Mouse (Mus musculus) activated CD4-positive, CD25-positive, alpha-beta regulatory T cell, adult 4 months (primary cell): ENCODE results near the gene Gucy2c. TPM values are rescaled to one million over a fixed set of nuclear protein-coding genes. Genes with fewer than 3 reads are reported as not detected.
A peak's percentile ranks its signal among the peaks of the same experiment; 100 is the strongest.
"Not testable (repeated sequence)": the region's sequence is repeated elsewhere in the genome, so short reads cannot be mapped to it uniquely, and the experiment has no call there.

ENCODE experiments used
- ATAC-seq: one replicate; pipeline ENCODE4 v1.8.0; 2017
- polyA plus RNA-seq, 2 experiments: library from polyadenylated mRNA; unstranded; fragments of 100-300 nt; shearing (Covaris generic); gene quantifications; one replicate each; pipeline ENCODE4 v1.2.1; 2017

Gene Gucy2c
- polyA plus RNA-seq, 2 experiments from 2014 or later: not detected

DNA sequence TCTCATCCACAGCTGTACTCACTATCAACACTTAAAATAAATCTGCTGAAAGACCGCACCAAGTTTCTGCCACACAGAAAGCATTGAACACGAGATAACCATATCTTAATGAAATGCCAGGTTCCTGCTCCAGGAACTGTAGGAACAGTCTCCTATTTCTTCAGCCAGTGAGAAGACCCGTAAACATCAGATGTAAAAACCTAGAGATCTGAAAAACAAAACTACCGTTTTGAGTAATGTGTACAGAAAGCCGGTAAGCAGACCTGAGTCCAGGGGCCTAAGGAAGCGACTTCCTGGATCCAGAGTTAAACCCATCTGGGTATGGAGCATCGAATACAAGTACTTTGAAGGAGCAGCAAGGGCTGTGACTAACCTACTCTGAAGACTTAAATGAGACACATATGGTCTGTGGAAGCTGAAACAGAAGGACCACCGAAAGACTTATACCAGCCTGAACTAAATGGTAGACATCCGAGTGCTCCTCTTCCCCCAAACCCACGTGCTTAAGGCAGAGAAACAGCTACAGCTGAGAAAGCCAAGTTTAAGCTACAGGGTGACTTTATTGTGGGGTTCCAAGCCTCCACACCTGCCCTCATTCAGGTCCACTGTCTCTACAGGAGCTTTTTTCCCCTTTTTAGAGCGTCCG, 21.7 kb upstream of the Gucy2c start:
- peak; percentile 0 for ATAC-seq

DNA sequence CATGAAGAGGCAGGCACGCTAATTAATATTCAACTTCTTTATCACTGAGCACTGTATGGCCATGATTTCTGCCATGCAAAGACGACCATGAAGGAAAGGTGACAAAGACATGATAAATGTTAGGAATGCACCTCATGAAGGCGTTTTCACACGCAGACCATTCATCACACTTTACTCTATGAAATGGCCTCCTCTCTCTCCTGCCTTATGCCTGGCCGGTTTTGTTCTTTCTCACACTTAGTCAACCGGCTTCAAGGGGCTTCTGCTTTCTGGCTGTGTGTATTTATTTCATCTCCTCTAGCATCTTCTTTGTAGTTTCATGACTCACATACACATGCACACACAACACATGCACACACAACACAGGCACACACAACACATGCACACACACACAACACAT, 19.7 kb upstream of the Gucy2c start:
- ATAC-seq: no peak

DNA sequence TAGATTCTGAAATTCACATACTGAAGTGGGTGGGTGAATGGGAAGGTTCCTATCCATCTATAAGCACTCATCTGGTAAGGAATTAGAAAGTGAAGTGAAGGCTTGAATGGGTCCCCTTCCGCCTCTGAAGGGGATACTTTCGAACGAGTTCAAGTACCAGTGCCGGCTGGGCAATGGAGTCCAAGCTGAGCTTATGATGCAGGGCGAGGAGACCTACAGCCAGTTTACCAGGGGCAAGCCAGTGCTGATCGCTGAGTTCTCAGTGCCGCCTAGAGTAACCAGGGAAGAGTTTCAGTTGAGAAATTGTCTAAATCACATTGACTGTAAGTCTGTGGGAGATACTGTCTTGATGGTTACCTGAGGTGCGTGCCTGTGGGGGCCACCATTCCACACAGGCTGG, 19.1 kb upstream of the Gucy2c start:
- ATAC-seq: no peak

DNA sequence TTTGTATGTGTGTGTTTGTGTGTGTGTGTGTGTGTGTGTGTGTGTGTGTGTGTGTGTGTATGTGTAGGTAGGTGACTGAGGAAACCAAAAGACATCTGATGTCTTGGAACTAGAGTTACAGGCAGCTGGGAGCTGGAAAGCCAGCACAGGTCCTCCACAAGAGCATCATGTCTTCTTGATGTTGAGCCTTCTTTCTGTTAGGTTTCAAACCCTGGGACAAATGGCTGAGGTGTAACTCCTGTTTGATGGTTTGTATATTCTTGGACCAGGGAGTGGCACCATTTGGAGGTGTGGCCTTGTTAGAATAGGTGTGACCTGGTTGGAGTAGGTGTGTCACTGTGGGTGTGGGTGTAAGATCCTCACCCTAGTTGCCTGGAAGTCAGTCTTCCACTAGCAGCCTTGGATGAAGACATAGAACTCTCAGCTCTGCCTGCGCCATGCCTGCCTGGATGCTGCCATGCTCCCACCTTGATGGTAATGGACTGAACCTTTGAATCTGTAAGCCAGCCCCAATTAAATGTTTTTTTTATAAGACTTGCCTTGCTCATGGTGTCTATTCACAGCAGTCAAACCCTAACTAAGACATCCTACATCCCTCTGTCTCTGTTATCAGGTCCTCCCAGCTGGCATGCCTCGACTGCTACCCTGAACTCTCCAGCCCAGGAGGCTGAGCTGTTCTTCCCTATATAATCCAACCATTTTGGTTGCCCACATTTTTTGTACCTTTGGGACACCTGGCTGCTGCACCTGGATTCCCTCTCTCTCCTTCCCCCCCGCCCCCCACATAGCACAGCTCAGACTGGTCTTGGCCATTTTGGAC, 16.5 kb upstream of the Gucy2c start:
- ATAC-seq: not testable (repeated sequence)

DNA sequence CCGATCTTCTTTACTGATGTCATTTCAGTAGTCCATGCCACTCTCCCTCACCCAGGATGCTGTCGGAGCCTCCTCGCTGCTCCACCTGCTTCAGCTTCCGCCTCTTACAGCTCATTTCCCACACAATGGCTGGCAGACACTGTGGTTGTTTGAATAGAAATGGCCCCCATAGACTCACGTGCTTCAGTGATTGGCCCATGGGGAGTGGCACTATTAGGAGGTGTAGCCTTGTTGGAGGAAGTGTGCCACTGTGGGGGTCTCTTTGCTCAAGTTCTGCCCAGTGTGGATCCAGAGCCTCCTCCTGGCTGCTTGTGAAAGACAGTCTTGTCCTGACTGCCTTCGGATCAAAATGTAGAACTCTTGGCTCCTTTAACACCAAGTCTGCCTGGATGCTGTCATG, 14.3 kb upstream of the Gucy2c start:
- ATAC-seq: no peak

DNA sequence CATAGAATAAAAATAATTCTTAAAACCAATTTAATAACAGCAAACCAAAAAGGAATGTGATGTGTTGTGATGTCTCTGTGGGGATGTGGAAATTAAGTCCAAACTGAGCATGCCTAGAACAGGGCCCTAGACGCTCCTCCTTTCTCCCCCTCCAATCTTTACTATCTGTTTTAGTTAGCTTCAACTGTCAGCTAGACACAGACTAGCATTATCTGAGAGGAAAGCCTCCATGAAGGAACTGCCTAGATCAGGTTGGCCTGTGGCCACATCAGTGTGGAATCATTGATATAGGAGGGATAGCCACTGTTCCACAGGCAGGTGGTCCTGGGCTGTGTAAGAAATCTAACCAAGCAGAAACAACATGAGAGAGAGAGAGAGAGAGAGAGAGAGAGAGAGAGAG, 13.5 kb upstream of the Gucy2c start:
- no peak for ATAC-seq

DNA sequence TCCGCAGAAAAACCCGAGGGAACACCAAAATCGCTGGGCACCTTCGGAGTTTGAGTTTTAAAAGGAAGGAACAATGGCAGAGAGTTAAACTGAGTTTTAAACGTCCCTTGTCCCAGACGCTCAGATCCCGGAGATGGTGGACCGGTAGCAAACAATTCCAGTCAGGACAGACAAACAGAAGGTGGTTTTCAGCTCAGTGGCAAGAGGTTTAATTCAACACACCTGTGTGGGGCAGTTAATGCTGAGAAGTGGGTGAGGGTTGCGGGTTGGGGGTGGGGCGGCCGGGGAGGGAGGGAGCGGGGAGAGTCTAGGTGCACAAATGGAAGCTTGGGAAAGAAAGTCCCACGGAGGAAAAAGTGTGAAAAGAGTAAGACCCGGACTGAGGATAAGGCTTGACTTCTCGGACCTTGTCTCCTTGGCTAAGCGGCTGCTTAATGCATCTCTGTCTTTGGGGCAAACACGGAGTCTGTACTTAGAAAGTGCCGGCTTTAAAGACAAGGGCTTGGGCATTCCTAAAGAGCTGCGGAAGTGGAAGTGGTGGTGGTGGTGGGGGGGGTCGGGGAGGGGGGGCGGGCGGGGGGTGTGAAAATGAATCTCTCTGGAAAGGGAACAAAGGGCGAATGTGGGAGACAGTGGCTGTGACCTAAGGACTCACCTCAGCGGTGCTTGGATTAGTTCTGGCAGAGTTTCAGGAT, 12.4 kb upstream of the Gucy2c start:
- no peak for ATAC-seq

DNA sequence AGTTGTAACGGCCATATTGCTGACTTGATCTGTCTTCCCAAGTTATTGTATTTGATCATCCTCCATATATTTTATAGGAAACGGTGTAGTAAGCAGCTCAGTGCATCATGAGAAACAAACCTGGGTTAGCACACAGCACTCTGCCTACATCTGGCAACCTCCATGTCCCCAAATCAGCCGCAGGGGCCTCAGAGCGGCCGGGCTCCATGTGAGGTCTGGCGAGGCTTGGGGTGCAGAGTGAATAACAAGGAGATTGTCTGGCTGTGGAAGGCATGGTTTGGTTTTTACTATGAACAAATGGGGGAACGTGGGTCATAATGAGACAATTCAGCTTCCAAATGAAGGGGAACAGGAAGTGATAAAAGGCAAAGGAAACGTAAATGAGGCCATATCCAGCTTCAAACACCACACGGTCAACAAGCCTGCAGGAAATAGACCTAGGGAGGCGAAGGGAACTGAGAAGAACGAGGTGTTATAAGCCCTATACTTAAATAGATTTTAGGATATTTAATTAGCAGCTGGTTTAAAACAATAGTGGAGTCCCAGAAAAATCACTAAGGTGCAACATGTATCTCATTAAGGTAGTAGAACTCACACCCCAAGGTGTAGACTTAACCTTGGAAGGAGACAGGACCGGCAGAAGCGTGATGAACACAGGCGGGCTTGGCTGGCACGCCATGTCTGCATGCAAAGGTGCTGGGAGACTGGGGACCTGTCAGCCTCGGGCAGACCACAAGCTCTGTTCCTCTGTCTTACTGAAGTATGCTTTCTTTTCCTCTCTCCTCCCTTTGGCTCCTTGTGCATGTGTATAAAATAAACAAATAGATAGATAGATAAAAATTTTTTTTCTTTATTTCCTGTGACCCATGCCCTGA, 11.6 kb upstream of the Gucy2c start:
- no peak for ATAC-seq

DNA sequence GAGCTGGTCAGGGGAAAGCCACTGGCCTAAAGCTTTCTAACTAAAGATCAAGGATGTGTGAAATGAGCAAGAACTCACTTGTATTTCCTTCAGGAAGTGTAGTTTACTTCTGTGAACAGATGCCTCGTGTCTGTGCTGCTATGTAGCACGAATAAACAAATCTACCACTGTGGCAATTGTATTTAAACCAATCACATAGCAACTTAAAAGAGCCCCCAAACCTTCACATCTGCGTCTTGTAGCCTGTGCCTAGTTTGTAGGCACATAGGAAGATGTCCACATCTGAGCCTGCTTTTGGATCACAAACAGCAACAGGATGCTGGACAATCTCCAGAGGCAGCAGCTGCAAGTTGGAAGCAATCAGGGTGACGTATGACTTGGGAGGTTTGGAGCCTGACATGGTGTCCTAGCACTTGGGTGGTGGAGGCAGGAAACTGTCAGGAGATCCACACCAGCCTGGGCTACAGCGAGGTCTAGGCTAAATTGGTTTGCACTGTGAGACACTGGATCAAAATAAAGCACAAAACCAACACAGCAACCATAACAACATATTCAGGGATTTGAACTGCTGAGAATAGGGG, 7.9 kb upstream of the Gucy2c start:
- ATAC-seq: no peak

DNA sequence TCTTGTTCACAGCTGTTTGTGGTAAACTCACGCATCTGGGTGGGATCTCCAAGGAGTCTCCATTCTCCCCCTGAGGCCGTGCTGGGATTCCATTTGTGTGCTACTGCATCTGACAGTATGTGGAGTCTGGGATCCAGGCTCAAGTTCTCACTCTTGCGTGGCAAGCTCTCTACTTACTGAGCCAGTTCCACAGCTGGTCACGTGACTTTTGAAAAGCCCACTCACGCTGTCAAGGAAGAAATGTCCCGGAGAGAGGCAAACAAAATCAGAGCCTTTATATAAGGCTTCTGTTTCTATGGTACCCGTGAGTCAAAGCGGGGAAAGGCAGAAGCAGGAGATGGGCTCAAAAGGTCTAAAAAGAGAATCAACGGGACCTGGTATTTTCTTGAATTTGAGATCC, 1.2 kb upstream of the Gucy2c start:
- no peak for ATAC-seq

DNA sequence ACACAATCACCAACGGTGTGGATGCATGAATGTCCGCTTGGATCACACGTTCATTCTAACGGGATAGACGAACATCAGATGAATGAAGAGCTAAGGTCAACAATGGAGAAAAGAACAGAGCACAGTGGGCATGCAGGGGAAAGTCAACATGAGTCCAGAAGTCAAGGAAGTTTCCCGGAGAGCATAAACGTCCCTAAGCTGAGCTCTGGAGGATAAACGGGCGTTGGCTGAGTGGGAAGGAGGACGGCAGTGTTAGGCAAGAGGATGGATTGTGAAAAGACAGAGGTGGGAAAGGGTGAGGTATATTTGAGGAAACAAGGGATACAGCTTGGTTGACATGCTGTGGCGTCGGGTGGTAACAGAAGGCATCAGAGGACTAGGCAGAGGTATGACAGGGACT, 581 bp upstream of the Gucy2c start:
- ATAC-seq: no peak

DNA sequence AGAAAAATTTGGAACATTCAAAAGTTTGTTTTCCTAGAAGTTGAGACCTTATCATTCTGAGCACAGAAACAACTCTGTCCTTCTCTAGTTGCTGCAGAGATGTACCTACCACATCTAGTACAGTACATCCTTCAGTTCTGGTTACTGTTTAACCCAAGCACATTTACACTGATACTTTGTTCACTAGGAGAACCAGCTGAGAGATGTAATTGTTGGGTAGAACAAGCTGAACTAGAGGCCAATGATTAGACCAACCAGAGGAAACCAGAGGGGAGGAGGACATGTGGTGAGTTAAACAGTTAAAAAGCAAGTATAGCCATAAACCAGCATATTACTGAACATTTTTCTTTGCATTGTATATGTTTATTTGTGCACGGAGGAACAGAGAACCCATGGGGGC, 5.2 kb downstream of the Gucy2c start:
- ATAC-seq: no peak

DNA sequence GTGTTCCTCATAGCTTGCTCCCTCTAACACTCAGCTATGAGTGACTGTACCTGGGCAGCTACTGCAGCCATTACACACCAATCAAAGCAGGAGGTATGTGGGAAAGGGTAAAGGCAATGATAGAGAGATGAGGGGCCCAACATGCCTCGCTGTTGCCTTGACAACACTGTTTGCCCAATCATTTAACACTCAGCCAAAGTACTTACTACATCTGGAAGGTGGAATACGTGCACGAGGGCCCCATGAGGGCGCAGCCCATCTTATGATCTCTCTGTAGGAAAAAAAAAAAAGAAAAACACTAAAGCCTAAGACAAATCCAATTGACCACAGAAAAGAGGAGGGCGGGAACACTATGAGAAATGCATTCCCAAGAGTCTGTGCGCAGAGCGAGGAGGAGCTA, 11.7 kb downstream of the Gucy2c start:
- no peak for ATAC-seq

DNA sequence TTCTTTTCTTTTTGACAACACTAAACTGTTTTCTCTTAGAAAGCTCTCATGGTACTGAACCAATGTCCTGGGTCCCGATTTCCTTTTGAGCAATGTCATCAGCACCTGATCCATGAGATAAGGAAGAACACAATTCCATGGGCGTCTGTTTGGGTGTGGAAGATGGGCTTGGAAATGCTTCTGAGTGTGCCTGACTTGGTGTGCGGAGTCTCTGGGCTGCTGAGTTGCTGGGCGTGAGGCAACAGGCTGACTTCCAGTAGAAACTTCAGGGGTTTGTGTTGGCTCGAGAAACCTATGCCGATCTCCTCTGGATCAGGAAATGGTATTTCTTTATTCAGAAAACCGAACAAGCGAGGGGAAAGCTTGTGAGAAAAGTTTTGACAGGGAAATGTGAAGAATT, 12.4 kb downstream of the Gucy2c start:
- no peak for ATAC-seq

DNA sequence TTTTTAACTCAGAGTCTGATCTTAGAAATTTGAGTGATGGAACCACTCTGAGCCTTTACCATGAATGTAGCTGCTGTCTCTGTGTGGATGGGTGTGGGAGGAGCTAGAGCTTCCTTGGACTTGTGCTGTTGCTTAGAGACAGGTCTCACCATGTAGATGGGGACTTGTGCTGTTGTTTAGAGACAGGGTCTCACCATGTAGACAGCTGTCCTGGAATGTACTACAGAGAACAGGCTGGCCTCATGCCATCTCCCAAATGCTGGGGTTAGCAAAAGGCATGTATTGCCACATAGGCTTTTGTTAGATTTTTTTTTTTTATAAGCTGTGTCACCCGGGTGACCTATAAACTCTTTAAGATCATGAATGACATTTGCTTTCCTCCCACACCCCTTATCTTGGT, 17.7 kb downstream of the Gucy2c start:
- ATAC-seq: no peak

DNA sequence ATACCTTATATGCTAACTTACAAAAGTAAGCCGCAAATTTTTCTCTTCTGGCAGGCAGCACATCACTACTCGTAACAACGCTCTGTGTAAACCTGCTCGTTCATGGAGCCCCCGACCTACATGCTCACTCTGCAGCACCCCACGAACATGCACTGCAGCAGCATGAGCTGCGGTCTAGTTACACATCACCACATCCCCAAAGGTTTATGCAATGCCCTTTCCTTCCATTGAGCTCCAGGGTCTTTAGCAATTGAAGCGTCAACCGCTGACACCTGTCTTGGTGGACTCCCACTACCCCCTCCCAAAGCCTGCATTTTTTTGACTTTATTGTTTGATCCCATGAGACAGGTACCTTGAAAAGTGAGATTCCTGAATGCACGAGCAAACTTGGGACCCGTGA, 31.0 kb downstream of the Gucy2c start:
- no peak for ATAC-seq

DNA sequence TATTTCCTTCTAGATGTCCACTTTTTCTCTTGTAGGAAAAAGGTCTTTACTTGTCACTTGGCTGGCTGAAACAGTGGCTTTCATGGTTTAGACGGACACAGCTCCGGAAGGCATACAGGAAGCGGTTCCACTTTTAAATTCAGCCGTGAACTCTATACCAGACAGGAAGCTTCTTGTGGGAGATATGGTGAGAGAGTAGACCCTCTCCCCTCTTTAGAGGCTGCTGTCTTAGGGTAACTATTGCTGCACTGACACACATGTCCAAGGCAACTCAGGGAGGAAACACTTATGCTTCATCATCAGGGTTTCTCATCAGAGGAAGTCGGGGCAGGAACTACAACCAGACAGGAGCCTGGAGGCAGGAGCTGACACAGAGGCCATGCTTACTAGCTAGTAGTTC, 36.0 kb downstream of the Gucy2c start:
- no peak for ATAC-seq

DNA sequence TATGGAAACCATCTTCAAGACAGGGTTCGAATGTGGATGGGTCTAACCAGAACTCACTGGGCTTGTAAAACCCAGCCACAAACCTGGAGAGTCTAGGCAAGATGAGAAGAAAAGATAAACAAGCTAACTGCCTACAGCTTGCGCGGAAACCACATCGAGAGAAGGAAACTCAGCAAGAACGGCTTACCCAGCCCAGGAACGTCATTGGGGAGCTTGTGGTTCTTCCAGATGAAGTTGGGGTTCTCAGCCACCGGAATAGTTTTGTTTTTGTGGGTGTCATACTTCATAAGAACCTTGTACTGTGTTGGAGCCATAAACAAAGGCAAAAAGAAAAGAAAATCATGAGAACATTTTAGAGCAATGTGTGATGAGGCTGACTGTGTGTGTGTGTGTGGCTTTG, 37.8 kb downstream of the Gucy2c start:
- ATAC-seq: no peak

DNA sequence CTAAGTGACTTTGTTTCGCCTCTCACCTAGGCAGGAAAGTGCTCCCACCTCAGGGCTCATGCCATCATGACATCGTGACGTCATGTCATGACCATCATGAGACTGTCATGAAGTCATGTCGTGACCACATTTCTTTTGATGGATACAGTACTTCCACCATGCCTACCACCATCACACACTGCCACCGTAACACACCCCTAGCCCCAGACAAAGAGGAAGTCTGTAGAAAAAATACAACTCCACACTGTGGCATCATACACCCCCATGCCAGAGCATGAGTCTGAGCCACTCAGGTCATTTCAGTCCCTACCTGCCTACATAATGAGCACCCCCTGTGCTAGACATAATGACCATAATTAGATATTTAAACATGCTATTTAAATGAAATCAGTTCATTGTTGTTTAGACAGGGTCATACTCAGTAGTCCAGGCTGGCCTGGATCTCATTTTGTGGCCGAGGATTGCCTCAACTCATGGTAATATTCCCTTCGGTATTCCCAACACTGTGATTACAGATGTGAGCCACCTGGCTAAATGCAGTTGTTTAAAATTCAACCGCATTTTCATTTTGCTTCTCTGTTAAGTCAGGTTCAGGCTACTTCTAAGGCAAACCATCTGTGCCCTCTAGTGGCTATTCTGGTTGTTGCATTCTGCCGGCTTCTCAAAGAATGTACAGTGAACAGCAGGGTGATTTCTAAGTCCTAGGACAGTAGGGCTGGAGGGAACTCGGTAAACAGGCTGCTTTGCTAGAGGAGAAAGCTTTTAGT, 39.0 kb downstream of the Gucy2c start:
- peak; percentile 84 for ATAC-seq

DNA sequence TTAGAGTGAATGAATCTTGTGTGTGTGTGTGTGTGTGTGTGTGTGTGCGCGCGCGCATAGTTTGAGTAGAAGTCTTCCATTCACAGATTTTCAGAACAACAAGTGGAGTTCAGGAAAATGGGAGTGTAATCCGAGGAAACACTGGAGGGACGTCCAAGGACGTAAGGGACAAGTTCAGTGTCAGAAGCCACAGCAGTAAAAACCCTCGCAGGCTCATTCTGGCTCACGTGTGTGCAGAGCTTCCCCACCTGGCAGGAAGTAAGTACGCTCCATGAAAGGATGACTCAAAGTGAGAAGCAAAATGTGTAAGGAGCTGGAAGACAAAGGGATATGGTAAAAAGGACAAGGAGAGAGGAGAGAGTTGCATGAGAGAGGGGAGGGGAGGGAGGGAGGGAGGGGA, 40.3 kb downstream of the Gucy2c start:
- no peak for ATAC-seq

DNA sequence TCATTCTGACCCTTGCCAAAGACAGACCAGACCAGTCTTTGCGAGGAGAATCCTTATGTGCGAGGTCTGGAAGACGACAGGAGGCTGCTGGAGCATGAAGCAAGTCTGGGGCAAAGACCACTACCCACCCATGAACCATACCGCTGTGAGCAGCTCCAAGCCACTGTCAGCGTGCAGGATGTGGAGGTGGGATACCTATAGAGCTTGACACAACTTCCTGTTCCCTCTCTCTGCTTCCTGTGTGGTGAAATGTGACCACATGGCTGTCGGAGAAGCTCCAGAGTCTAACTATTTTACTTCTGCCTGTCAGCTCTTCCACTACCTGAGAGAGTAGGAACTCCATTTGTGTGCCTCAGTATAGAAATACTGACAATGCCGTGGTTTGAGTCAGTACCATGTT, 45.8 kb downstream of the Gucy2c start:
- peak; percentile 99 for ATAC-seq

DNA sequence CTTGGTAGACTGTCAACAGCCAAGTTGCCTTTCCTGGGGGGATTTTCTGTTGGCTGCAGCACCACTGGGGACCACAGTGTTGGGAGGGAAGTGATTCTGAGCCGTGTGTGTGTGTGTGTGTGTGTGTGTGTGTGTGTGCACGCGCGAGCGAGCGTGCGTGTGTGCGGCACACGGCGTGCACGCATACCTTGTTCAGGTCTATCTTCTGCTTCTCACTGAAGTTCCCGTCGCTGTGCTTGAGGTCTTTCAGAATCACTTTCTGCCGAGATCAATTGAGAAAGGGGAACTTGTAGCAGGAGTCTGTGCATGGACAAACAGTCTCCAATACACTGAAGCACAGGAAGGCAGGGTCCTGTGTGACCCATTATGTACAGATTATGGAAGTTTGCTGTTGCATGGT, 53.4 kb downstream of the Gucy2c start:
- ATAC-seq: no peak
